Mouse (Mus musculus) liver, embryonic 16.5 days (tissue): ENCODE measurements around the gene Ubr4. TPM values are rescaled to one million over a fixed set of nuclear protein-coding genes. Genes with fewer than 3 reads are reported as not detected.
A peak's percentile ranks its signal among the peaks of the same experiment; 100 is the strongest.
"Not testable (repeated sequence)": the region's sequence is repeated elsewhere in the genome, so short reads cannot be mapped to it uniquely, and the experiment has no call there.

Experiments used
- ATAC-seq: fragments of 200-750 bp; cut with Nextera tagmentation; 2 replicates; pipeline ENCODE4 v1.8.0; 2017; ENCODE audit warnings: low read depth, mild to moderate bottlenecking, moderate number of reproducible peaks, moderate library complexity
- H3K27ac ChIP-seq: fragments of 300-500 bp; sonication (generic); 2 replicates; pipeline ENCODE4 v1.5.1; 2014; ENCODE audit warnings: mild to moderate bottlenecking, low read length
- H3K27me3 ChIP-seq: fragments of 300-500 bp; sonication (generic); 2 replicates; pipeline ENCODE4 v1.6.1; 2014; ENCODE audit warnings: low read depth, low read length, mixed read lengths; ENCODE audit not compliant: control insufficient read depth, insufficient read depth
- H3K36me3 ChIP-seq: fragments of 300-500 bp; sonication (generic); 2 replicates; pipeline ENCODE4 v1.6.1; 2014; ENCODE audit warnings: mild to moderate bottlenecking; ENCODE audit not compliant: control insufficient read depth, insufficient read depth
- H3K4me1 ChIP-seq: fragments of 300-500 bp; sonication (generic); 2 replicates; pipeline ENCODE4 v1.6.1; 2014; ENCODE audit warnings: low read depth, low read length, mixed read lengths; ENCODE audit not compliant: control insufficient read depth
- H3K4me2 ChIP-seq: fragments of 300-500 bp; sonication (generic); 2 replicates; pipeline ENCODE4 v1.6.1; 2014; ENCODE audit warnings: low read depth, low read length, mixed read lengths
- H3K4me3 ChIP-seq: fragments of 300-500 bp; sonication (generic); 2 replicates; pipeline ENCODE4 v1.5.1; 2014; ENCODE audit warnings: low read depth, mild to moderate bottlenecking, low read length
- H3K9ac ChIP-seq: fragments of 300-500 bp; sonication (generic); 2 replicates; pipeline ENCODE4 v1.6.1; 2014; ENCODE audit warnings: low read depth, low read length
- H3K9me3 ChIP-seq: fragments of 300-500 bp; sonication (generic); replicated peaks from 2 replicates; pipeline ENCODE4 v1.6.1; 2016; ENCODE audit warnings: low read length; ENCODE audit not compliant: control insufficient read depth
- WGBS: fragments of 180-500 bp; shearing (Covaris S2); extraction: QIAGEN DNeasy Blood & Tissue Kit; methylation state at CpG from one replicate; pipeline ENCODE4 v1.1.7; 2014; ENCODE audit not compliant: insufficient replicate concordance; 5-methylcytosine and 5-hydroxymethylcytosine counted together
- polyA plus RNA-seq: library from polyadenylated mRNA; unstranded; fragments of >200 nt; fragmentation: Nextera tagmentation; extraction: Ambion mirVana; gene quantifications from 2 replicates; pipeline ENCODE4 v1.2.1, GENCODE M21; 2015

Gene Ubr4
- polyA plus RNA-seq, 1 experiment from 2014 or later = 42.9 TPM

GRCm38 (mm10) chr4:139519221-139519620 lies 166.8 kb downstream of the Ubr4 start:
- no peak overlapping the region for H3K4me2 ChIP-seq
- no peak overlapping the region for H3K27ac ChIP-seq
- 43% methylated on average over 6 of the region's 6 CpGs for WGBS
- no peaks in the 10 kb centered on the region; the same call in 1 of the 2 replicates for H3K4me1 ChIP-seq
- H3K9ac ChIP-seq = no peak overlapping the region
- no peaks in the 10 kb centered on the region for H3K9me3 ChIP-seq
- H3K36me3 ChIP-seq = no peaks in the 10 kb centered on the region
- no peak for ATAC-seq
- H3K4me3 ChIP-seq = no peak overlapping the region
- no peaks in the 10 kb centered on the region for H3K27me3 ChIP-seq

- no peaks in the 10 kb centered on the region for H3K36me3 ChIP-seq
- ATAC-seq = no peak
- H3K9ac ChIP-seq = no peak overlapping the region
- no peaks in the 10 kb centered on the region; the same call in 1 of the 2 replicates for H3K4me1 ChIP-seq
- H3K4me3 ChIP-seq = no peak overlapping the region
- H3K9me3 ChIP-seq = no peaks in the 10 kb centered on the region
- no peaks in the 10 kb centered on the region for H3K27me3 ChIP-seq
- H3K4me2 ChIP-seq = no peak overlapping the region
- WGBS = 69% methylated on average over 10 of the region's 10 CpGs
- H3K27ac ChIP-seq = no peak overlapping the region
These were observed 169.5 kb downstream of the Ubr4 start for GRCm38 (mm10) chr4:139521926-139522325.

GRCm38 (mm10) chr4:139526475-139526874 lies 174.1 kb downstream of the Ubr4 start:
- ATAC-seq = no peak
- Histone ChIP-seq H3K27me3 (no peaks in the 10 kb centered on the region), H3K9ac (no peak overlapping the region), H3K36me3 (no peaks in the 10 kb centered on the region), H3K9me3 (no peaks in the 10 kb centered on the region), H3K4me2 (no peak overlapping the region), H3K27ac (no peak overlapping the region), H3K4me1 (no peaks in the 10 kb centered on the region), H3K4me3 (no peak overlapping the region)
- 68% methylated on average over 12 of the region's 12 CpGs for WGBS

GRCm38 (mm10) chr4:139530248-139530647 lies 177.8 kb downstream of the Ubr4 start, which contains the start of gene Iffo2:
Iffo2 (plus strand) TSS chr4:139530548.
- H3K4me1 ChIP-seq, H3K4me2 ChIP-seq, ATAC-seq, H3K4me3 ChIP-seq, H3K9me3 ChIP-seq, H3K27me3 ChIP-seq, H3K36me3 ChIP-seq, H3K9ac ChIP-seq, H3K27ac ChIP-seq: not testable (repeated sequence)
- 73% methylated on average over 5 of the region's 5 CpGs for WGBS

GRCm38 (mm10) chr4:139532081-139532480 lies 179.7 kb downstream of the Ubr4 start:
- H3K27ac ChIP-seq = no peak overlapping the region

GRCm38 (mm10) chr4:139535127-139535695 lies 182.8 kb downstream of the Ubr4 start:
- no peaks in the 10 kb centered on the region; the same call in 1 of the 2 replicates for H3K4me1 ChIP-seq
- no peaks in the 10 kb centered on the region for H3K9me3 ChIP-seq
- H3K4me2 ChIP-seq = no peak overlapping the region
- no peak overlapping the region for H3K9ac ChIP-seq
- H3K36me3 ChIP-seq = no peaks in the 10 kb centered on the region
- peak overlapping the region; percentile 81 for H3K27ac ChIP-seq
- 33% methylated on average over 12 of the region's 12 CpGs for WGBS
- ATAC-seq = peak; percentile 82
- H3K4me3 ChIP-seq = no peak overlapping the region
- H3K27me3 ChIP-seq = no peaks in the 10 kb centered on the region

More at GRCm38 (mm10) chr4:139532081-139532480, 179.7 kb downstream of the Ubr4 start:
- Histone ChIP-seq H3K36me3 (no peaks in the 10 kb centered on the region), H3K9ac (no peak overlapping the region), H3K4me2 (no peak overlapping the region), H3K9me3 (no peaks in the 10 kb centered on the region), H3K4me3 (no peak overlapping the region), H3K4me1 (no peaks in the 10 kb centered on the region; the same call in 1 of the 2 replicates), H3K27me3 (no peaks in the 10 kb centered on the region)
- WGBS = 73% methylated on average over 10 of the region's 10 CpGs
- ATAC-seq = no peak

GRCm38 (mm10) chr4:139535719-139536118 lies 183.3 kb downstream of the Ubr4 start:
- WGBS = 49% methylated on average over 7 of the region's 7 CpGs
- H3K27me3 ChIP-seq = no peaks in the 10 kb centered on the region
- no peaks in the 10 kb centered on the region; the same call in 1 of the 2 replicates for H3K4me1 ChIP-seq
- no peak overlapping the region for H3K9ac ChIP-seq
- no peak; the same call in 1 of the 2 replicates for ATAC-seq
- H3K9me3 ChIP-seq = no peaks in the 10 kb centered on the region
- no peak overlapping the region for H3K4me2 ChIP-seq
- H3K27ac ChIP-seq = peak overlapping the region; percentile 81
- no peaks in the 10 kb centered on the region for H3K36me3 ChIP-seq
- H3K4me3 ChIP-seq = no peak overlapping the region

- WGBS = 75% methylated on average over 9 of the region's 9 CpGs
- Histone ChIP-seq H3K27me3 (no peaks in the 10 kb centered on the region), H3K4me2 (no peak overlapping the region), H3K4me3 (no peak overlapping the region), H3K9me3 (no peaks in the 10 kb centered on the region), H3K27ac (no peak overlapping the region), H3K4me1 (no peaks in the 10 kb centered on the region; the same call in 1 of the 2 replicates), H3K9ac (no peak overlapping the region), H3K36me3 (no peaks in the 10 kb centered on the region)
- ATAC-seq = no peak
These were observed 184.3 kb downstream of the Ubr4 start for GRCm38 (mm10) chr4:139536706-139537105.
